Comparison of ENCODE assay signal across 17 mouse cellular contexts in the genomic region with DNA sequence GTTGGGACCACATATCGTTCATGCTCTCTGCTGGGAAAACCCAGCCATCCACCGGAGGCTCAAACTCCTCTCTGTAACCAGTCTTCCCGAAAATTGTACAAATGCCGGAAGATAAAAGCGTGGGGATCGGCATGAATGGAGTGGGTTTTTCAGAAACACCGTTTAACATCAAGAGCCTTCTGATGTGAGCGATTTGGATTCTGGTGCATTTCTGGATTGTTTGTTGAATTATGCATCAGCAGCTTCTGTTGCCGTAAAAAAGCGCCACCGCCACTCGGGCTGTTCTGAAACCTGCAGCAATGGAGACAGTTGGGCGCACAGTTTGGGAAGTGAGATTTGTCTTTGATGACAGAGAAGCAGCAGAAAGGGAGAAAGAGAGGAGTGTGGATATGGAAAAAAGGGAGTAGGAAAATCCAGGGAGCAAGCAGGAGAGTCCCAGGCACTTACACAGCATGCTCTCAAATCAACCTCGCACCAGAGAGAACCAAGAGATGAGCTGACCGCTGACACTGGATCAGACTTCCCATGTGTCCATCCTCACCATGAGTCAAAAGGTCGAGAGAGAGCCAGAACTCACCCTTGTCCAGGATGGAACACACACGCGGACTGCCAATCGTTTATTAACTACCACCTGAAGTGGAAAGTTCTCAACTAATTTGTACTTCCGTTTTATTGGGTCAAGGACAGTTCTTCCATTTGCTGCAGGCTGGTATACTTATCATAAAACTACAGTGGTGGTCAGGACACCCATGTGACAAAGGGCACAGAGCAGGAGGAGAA.
A peak's percentile ranks its signal among the peaks of the same experiment; 100 is the strongest.
DNase-seq lines count a peak whose midpoint lies in the region; ATAC-seq lines count a peak whose summit lies in the region.
"Had no signal": no experiment of that assay in that cellular context is flagged by ENCODE, and none has a peak within 500 bp of the region (broad histone marks: within the 10 kb centered on the region; RNA-seq: fewer than 3 reads in every experiment).

No protein-coding gene starts in this region.

- ATAC-seq in midbrain, embryonic 11.5 days (ENCODE audit: low FRiP score): no peak
- ATAC-seq: inflammation-experienced regulatory T-cells, adult 6 months had no signal

- 91% methylated on average over 20 of the region's 20 CpGs for WGBS in midbrain, embryonic 11.5 days
- 93% methylated on average over 20 of the region's 20 CpGs for WGBS in midbrain, embryonic 10.5 days

- H3K9me3 ChIP-seq in midbrain, embryonic 11.5 days (ENCODE audit: control insufficient read depth, low read length): no peaks in the 10 kb centered on the region
- H3K9me3 ChIP-seq in midbrain, embryonic 10.5 days (replicated peaks): no peaks in the 10 kb centered on the region
- H3K9me3 ChIP-seq: heart, embryonic 12.5 days; liver, embryonic 13.5 days; midbrain, embryonic 12.5 days; neural tube, embryonic 12.5 days had no signal

- no peaks in the 10 kb centered on the region for H3K36me3 ChIP-seq in midbrain, embryonic 11.5 days (ENCODE audit: control insufficient read depth, insufficient read depth, low read length)
- no peaks in the 10 kb centered on the region for H3K36me3 ChIP-seq in midbrain, embryonic 10.5 days
- H3K36me3 ChIP-seq: heart, embryonic 12.5 days; liver, embryonic 13.5 days; midbrain, embryonic 12.5 days; neural tube, embryonic 12.5 days had no signal

- no peak overlapping the region for H3K4me3 ChIP-seq in midbrain, embryonic 11.5 days (ENCODE audit: low read depth, low read length)
- no peak overlapping the region for H3K4me3 ChIP-seq in midbrain, embryonic 10.5 days
- H3K4me3 ChIP-seq: heart, embryonic 12.5 days; liver, embryonic 13.5 days; midbrain, embryonic 12.5 days; neural tube, embryonic 12.5 days had no signal

- H3K4me2 ChIP-seq in midbrain, embryonic 11.5 days: no peak overlapping the region
- H3K4me2 ChIP-seq: heart, embryonic 12.5 days; liver, embryonic 13.5 days; midbrain, embryonic 12.5 days; neural tube, embryonic 12.5 days had no signal

- peak; percentile 26 to 43 for DNase-seq in frontal cortex, postnatal 36 days (ENCODE audit: low spot score in 2 of 2)
- no peak for DNase-seq in frontal cortex, postnatal 10 days (ENCODE audit: low spot score in 2 of 2)
- DNase-seq in midbrain, embryonic 11.5 days (ENCODE audit: low spot score, missing footprints): peak; percentile 71
- no peak for DNase-seq in midbrain, embryonic 10.5 days (ENCODE audit: low spot score)
- DNase-seq in kidney, postnatal 36 days: peak; percentile 59 to 74
- peak; percentile 31 for DNase-seq in right cerebral cortex, postnatal 14 days
- no peak for DNase-seq in adrenal gland, postnatal 25 days
- no peak for DNase-seq in heart, postnatal 4 days
- DNase-seq: adrenal gland, adult 8-10 months; cerebellum, postnatal 14 days; gastrocnemius, postnatal 25 days; liver, embryonic 13.5 days; lung, postnatal 14 days had no signal

- no peaks in the 10 kb centered on the region for H3K4me1 ChIP-seq in midbrain, embryonic 11.5 days (ENCODE audit: control insufficient read depth, insufficient read depth, low read length)
- peaks cover 12% of the 10 kb centered on the region; the same call in 1 of the 2 replicates for H3K4me1 ChIP-seq in midbrain, embryonic 10.5 days
- H3K4me1 ChIP-seq: liver, embryonic 13.5 days had no signal

- no peak overlapping the region for H3K9ac ChIP-seq in midbrain, embryonic 11.5 days (ENCODE audit: low read length)
- H3K9ac ChIP-seq: heart, embryonic 12.5 days; liver, embryonic 13.5 days; midbrain, embryonic 12.5 days; neural tube, embryonic 12.5 days had no signal

- H3K27me3 ChIP-seq in midbrain, embryonic 11.5 days (ENCODE audit: control insufficient read depth, insufficient read depth, low read length): no peaks in the 10 kb centered on the region
- 0 out of 2 replicates have a peak, but pooled peaks cover 5% of the 10 kb centered on the region for H3K27me3 ChIP-seq in midbrain, embryonic 10.5 days (ENCODE audit: low read depth, poor library complexity, severe bottlenecking)
- H3K27me3 ChIP-seq: heart, embryonic 12.5 days; liver, embryonic 13.5 days; neural tube, embryonic 12.5 days had no signal

- no peak overlapping the region for H3K27ac ChIP-seq in midbrain, embryonic 11.5 days (ENCODE audit: low read depth, low read length)
- H3K27ac ChIP-seq in midbrain, embryonic 10.5 days (replicated peaks): no peak overlapping the region
- H3K27ac ChIP-seq: liver, embryonic 13.5 days; midbrain, embryonic 12.5 days; neural tube, embryonic 12.5 days had no signal

Comparison
In these comparisons a context has a peak if more than half of its experiments do, and no peak if none do; other contexts are left out.
1. DNase-seq: peak in frontal cortex, postnatal 36 days (2 of 2), midbrain, embryonic 11.5 days (single experiment), kidney, postnatal 36 days (2 of 2) and right cerebral cortex, postnatal 14 days (single experiment); none in frontal cortex, postnatal 10 days (0 of 2), midbrain, embryonic 10.5 days (single experiment), adrenal gland, postnatal 25 days (single experiment) and heart, postnatal 4 days (single experiment).